Mouse (Mus musculus): ENCODE data around the gene D17Wsu92e. TPM values are rescaled to one million over a fixed set of nuclear protein-coding genes. Genes with fewer than 3 reads are reported as not detected.

D17Wsu92e gene
- total RNA-seq (2023): 10 to 100 TPM; 57.1 to 62.7 TPM

GRCm38 (mm10) chr17:27820568-27821406 lies at the start of gene D17Wsu92e:
TSS of gene D17Wsu92e (minus strand) at chr17:27820648.

DNA sequence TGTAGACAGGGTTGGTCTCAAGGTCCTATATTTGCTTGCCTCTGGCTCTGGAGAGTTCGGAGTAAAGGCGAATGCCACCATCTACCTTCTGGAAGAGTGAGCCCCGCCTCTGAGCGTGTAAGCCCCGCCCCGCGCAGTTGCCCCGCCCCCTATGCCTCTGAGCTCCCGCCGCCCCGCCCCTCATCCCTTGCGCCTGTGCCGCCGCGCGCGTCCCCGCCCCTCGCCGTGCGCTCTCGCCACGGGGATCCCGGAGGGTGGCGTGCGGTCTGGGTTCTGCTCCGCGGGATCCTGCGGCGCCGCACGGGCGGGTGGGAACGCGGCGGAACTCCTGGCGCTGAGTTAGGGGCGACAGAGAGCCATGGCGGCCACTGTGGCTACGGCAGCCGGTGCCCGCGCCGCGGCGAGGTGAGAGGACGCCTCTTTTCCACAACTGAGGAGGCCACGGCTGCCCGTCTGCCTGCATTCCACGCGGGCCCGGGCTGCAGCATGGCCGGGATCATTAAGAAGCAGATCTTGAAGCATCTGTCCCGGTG lies 35.9 kb upstream of the D17Wsu92e start, which contains the start of gene Uhrf1bp1:
Gene Uhrf1bp1, plus strand, starts transcription at position 177 of the 533 bp plus-strand sequence.

GRCm38 (mm10) chr17:27837850-27838249 lies 17.4 kb upstream of the D17Wsu92e start, which contains the start of gene Snrpc:
TSS of gene Snrpc (plus strand) at chr17:27838150.

GRCm38 (mm10) chr17:27728770-27729169 lies 91.7 kb downstream of the D17Wsu92e start, which contains the start of gene Spdef:
TSS of gene Spdef (minus strand) at chr17:27728955.

Other genes starting within 250 kb of the D17Wsu92e start
- gene Nudt3, start 197.2 kb downstream of the D17Wsu92e start, total RNA-seq (2023): 10 to 100 TPM; 61.3 to 66.1 TPM
- gene RPS10-NUDT3, start 185.4 kb downstream of the D17Wsu92e start, total RNA-seq (2023): not detected
- 100 to 1,000 TPM; 775 to 841 TPM for gene Rps10, start 184.0 kb downstream of the D17Wsu92e start, total RNA-seq (2023)
- gene Pacsin1, start 165.1 kb downstream of the D17Wsu92e start, total RNA-seq (2023): under 1 TPM in 1 of 2 experiments, not detected in 1; 0.13 TPM
- not detected for gene Spdef, start 91.7 kb downstream of the D17Wsu92e start, total RNA-seq (2023)
- gene Snrpc, start 17.5 kb upstream of the D17Wsu92e start, total RNA-seq (2023): 10 to 100 TPM; 68.0 to 72.2 TPM
- 1 to 10 TPM; 6.8 to 8.7 TPM for gene Uhrf1bp1, start 35.8 kb upstream of the D17Wsu92e start, total RNA-seq (2023)
- gene Anks1, start 88.7 kb upstream of the D17Wsu92e start, total RNA-seq (2023): 10 to 100 TPM; 72.1 to 99.1 TPM
- gene Taf11, start 89.2 kb upstream of the D17Wsu92e start, total RNA-seq (2023): 10 to 100 TPM; 32.6 to 33.8 TPM